In genomic region chr17:23992789-23993553, GRCm38 (mm10) we compare ENCODE assay signal across 8 mouse cellular contexts. TPM values are rescaled to one million over a fixed set of nuclear protein-coding genes. Genes with fewer than 3 reads are reported as not detected.
DNase-seq lines count a peak whose midpoint lies in the region; ATAC-seq and TF ChIP-seq lines count a peak whose summit lies in the region.

No protein-coding gene starts in this region.

- WGBS in heart, embryonic 14.5 days: 68% methylated on average over 9 of the region's 9 CpGs
- 70% methylated on average over 9 of the region's 9 CpGs for WGBS in forebrain, postnatal 0 days
- WGBS in neural tube, embryonic 12.5 days: 73% methylated on average over 9 of the region's 9 CpGs

- H3K9me3 ChIP-seq in heart, embryonic 14.5 days (ENCODE audit: control insufficient read depth, low read length): no peaks in the 10 kb centered on the region
- no peaks in the 10 kb centered on the region for H3K9me3 ChIP-seq in forebrain, postnatal 0 days (ENCODE audit: low read length)
- H3K9me3 ChIP-seq in neural tube, embryonic 12.5 days: no peaks in the 10 kb centered on the region

- H3K9ac ChIP-seq in heart, embryonic 14.5 days (ENCODE audit: low read length): no peak overlapping the region
- H3K9ac ChIP-seq in forebrain, postnatal 0 days: peak overlapping the region; percentile 32; the same call in 1 of the 2 replicates
- 0 out of 2 replicates have a peak overlapping the region, but pooled peaks have one; percentile 8 for H3K9ac ChIP-seq in neural tube, embryonic 12.5 days

- DNase-seq in heart, adult 18-20 months: no peak
- no peak for DNase-seq in forebrain, postnatal 0 days
- DNase-seq in kidney, postnatal 25 days: peak; percentile 62 to 90
- no peak for DNase-seq in right cerebral cortex, adult 18-20 months
- no peak for DNase-seq in left cerebral cortex, postnatal 36 days (ENCODE audit: low spot score in 2 of 2)
- DNase-seq in thymus, postnatal 4 days: no peak

- no peak for ATAC-seq in heart, embryonic 14.5 days (ENCODE audit: insufficient number of reproducible peaks, insufficient read depth, low FRiP score, low read depth)
- peak; percentile 52 for ATAC-seq in forebrain, postnatal 0 days
- ATAC-seq in neural tube, embryonic 12.5 days (ENCODE audit: low FRiP score, low read depth): peak; percentile 68

- H3K27me3 ChIP-seq in heart, embryonic 14.5 days (ENCODE audit: control insufficient read depth, insufficient read depth, low read length): 0 out of 2 replicates have a peak, but pooled peaks cover 11% of the 10 kb centered on the region
- H3K27me3 ChIP-seq in forebrain, postnatal 0 days (ENCODE audit: insufficient read depth, low read length): no peaks in the 10 kb centered on the region
- H3K27me3 ChIP-seq in neural tube, embryonic 12.5 days (replicated peaks): no peaks in the 10 kb centered on the region; the same call in 1 of the 2 replicates

- no peaks in the 10 kb centered on the region for H3K36me3 ChIP-seq in heart, embryonic 14.5 days (ENCODE audit: control insufficient read depth, insufficient read depth, low read length)
- no peaks in the 10 kb centered on the region for H3K36me3 ChIP-seq in forebrain, postnatal 0 days (ENCODE audit: insufficient read depth)
- H3K36me3 ChIP-seq in neural tube, embryonic 12.5 days: no peaks in the 10 kb centered on the region

- H3K4me1 ChIP-seq in heart, embryonic 14.5 days (ENCODE audit: control insufficient read depth in 2 of 2, insufficient read depth in 2 of 2, low read length in 2 of 2): peaks cover 4% of the 10 kb centered on the region in 2 experiments; a peak in 1 of 4 replicates
- H3K4me1 ChIP-seq in forebrain, postnatal 0 days (ENCODE audit: insufficient read depth): no peaks in the 10 kb centered on the region
- H3K4me1 ChIP-seq in neural tube, embryonic 12.5 days: 0 out of 2 replicates have a peak, but pooled peaks cover 3% of the 10 kb centered on the region

- no peak overlapping the region for H3K27ac ChIP-seq in heart, embryonic 14.5 days (replicated peaks in 1 of 2; ENCODE audit: control insufficient read depth in 1 of 2, insufficient read depth in 1 of 2, low read depth in 2 of 2, low read length in 2 of 2)
- no peak overlapping the region for H3K27ac ChIP-seq in forebrain, postnatal 0 days (ENCODE audit: low read depth, low read length)
- no peak overlapping the region for H3K27ac ChIP-seq in neural tube, embryonic 12.5 days

- no peak for TF ChIP-seq CTCF in forebrain, postnatal 0 days (IDR thresholded peaks at IDR 0.05; ENCODE audit: low read depth)

- peak overlapping the region; percentile 57 for H3K4me2 ChIP-seq in heart, embryonic 14.5 days (ENCODE audit: low read length)
- peak overlapping the region; percentile 57 for H3K4me2 ChIP-seq in forebrain, postnatal 0 days (ENCODE audit: low read depth)
- H3K4me2 ChIP-seq in neural tube, embryonic 12.5 days (replicated peaks): peak overlapping the region; percentile 59

- no peak overlapping the region for H3K4me3 ChIP-seq in heart, embryonic 14.5 days (ENCODE audit: control insufficient read depth in 1 of 2, insufficient read depth in 1 of 2, low read depth in 1 of 2, low read length in 2 of 2)
- peak overlapping the region; percentile 20 for H3K4me3 ChIP-seq in forebrain, postnatal 0 days (ENCODE audit: low read depth, low read length)
- no peak overlapping the region for H3K4me3 ChIP-seq in neural tube, embryonic 12.5 days

- intact Hi-C loops in left cerebral cortex, postnatal 36 days (cut with DNase I): no loop called here

RNA-seq across cellular contexts. Expression of gene Prss22, which starts 4.9 kb away (rescaled TPM):
- not detected in 2 replicates for polyA plus RNA-seq in heart, embryonic 14.5 days (2014; fragmentation: Nextera tagmentation; extraction: Ambion mirVana)
- total RNA-seq in heart, adult 18-20 months (2021): not detected
- not detected in 2 replicates for total RNA-seq in forebrain, postnatal 0 days (2014; rRNA removed)
- 0.10 TPM in 1 of 2 replicates, not detected in the other for polyA plus RNA-seq in forebrain, postnatal 0 days (2015; fragmentation: Nextera tagmentation; extraction: Ambion mirVana)
- polyA plus RNA-seq in neural tube, embryonic 12.5 days (2016; fragmentation: Nextera tagmentation; extraction: Ambion mirVana): 0.24 TPM in 1 of 2 replicates, not detected in the other
- 1 to 10 TPM; 1.2 to 1.8 TPM for total RNA-seq in left cerebral cortex, postnatal 36 days (2021)

RNA-seq across cellular contexts. Expression of gene Prss30, which starts 12.6 kb away (rescaled TPM):
- polyA plus RNA-seq in heart, embryonic 14.5 days (2014; fragmentation: Nextera tagmentation; extraction: Ambion mirVana): 0.26 TPM in 1 of 2 replicates, not detected in the other
- not detected for total RNA-seq in heart, adult 18-20 months (2021)
- total RNA-seq in forebrain, postnatal 0 days (2014; rRNA removed): 0.19 TPM in 1 of 2 replicates, not detected in the other
- 0.13 and 0.53 TPM in 2 replicates for polyA plus RNA-seq in forebrain, postnatal 0 days (2015; fragmentation: Nextera tagmentation; extraction: Ambion mirVana)
- not detected in 2 replicates for polyA plus RNA-seq in neural tube, embryonic 12.5 days (2016; fragmentation: Nextera tagmentation; extraction: Ambion mirVana)
- total RNA-seq in left cerebral cortex, postnatal 36 days (2021): under 1 TPM; 0.20 to 0.68 TPM

RNA-seq across cellular contexts. Expression of gene Sbpl, which starts 37.9 kb away (rescaled TPM):
- polyA plus RNA-seq in heart, embryonic 14.5 days (2014; fragmentation: Nextera tagmentation; extraction: Ambion mirVana): not detected in 2 replicates
- total RNA-seq in heart, adult 18-20 months (2021): not detected
- not detected in 2 replicates for total RNA-seq in forebrain, postnatal 0 days (2014; rRNA removed)
- polyA plus RNA-seq in forebrain, postnatal 0 days (2015; fragmentation: Nextera tagmentation; extraction: Ambion mirVana): not detected in 2 replicates
- polyA plus RNA-seq in neural tube, embryonic 12.5 days (2016; fragmentation: Nextera tagmentation; extraction: Ambion mirVana): not detected in 2 replicates
- total RNA-seq in left cerebral cortex, postnatal 36 days (2021): not detected

RNA-seq across cellular contexts. Expression of gene Prss27, which starts 45.0 kb away (rescaled TPM):
- not detected in 2 replicates for polyA plus RNA-seq in heart, embryonic 14.5 days (2014; fragmentation: Nextera tagmentation; extraction: Ambion mirVana)
- total RNA-seq in heart, adult 18-20 months (2021): not detected
- not detected in 2 replicates for total RNA-seq in forebrain, postnatal 0 days (2014; rRNA removed)
- not detected in 2 replicates for polyA plus RNA-seq in forebrain, postnatal 0 days (2015; fragmentation: Nextera tagmentation; extraction: Ambion mirVana)
- 0.15 and 0.35 TPM in 2 replicates for polyA plus RNA-seq in neural tube, embryonic 12.5 days (2016; fragmentation: Nextera tagmentation; extraction: Ambion mirVana)
- total RNA-seq in left cerebral cortex, postnatal 36 days (2021): not detected

RNA-seq across cellular contexts. Expression of gene Sbp, which starts 51.5 kb away (rescaled TPM):
- polyA plus RNA-seq in heart, embryonic 14.5 days (2014; fragmentation: Nextera tagmentation; extraction: Ambion mirVana): not detected in 2 replicates
- total RNA-seq in heart, adult 18-20 months (2021): not detected
- total RNA-seq in forebrain, postnatal 0 days (2014; rRNA removed): not detected in 2 replicates
- polyA plus RNA-seq in forebrain, postnatal 0 days (2015; fragmentation: Nextera tagmentation; extraction: Ambion mirVana): not detected in 2 replicates
- polyA plus RNA-seq in neural tube, embryonic 12.5 days (2016; fragmentation: Nextera tagmentation; extraction: Ambion mirVana): not detected in 2 replicates
- not detected for total RNA-seq in left cerebral cortex, postnatal 36 days (2021)

Comparison
In these comparisons a context has a peak if more than half of its experiments do, and no peak if none do; other contexts are left out.
1. DNase-seq: peak in kidney, postnatal 25 days (2 of 2); none in heart, adult 18-20 months (0 of 2), forebrain, postnatal 0 days (single experiment), right cerebral cortex, adult 18-20 months (single experiment), left cerebral cortex, postnatal 36 days (0 of 2) and thymus, postnatal 4 days (single experiment).
2. Peak in every context shown above with its lines, with median percentiles within 50 percentile points of each other: H3K4me2 ChIP-seq.